Mouse (Mus musculus): ENCODE measurements around the gene Cd79a. TPM values are rescaled to one million over a fixed set of nuclear protein-coding genes. Genes with fewer than 3 reads are reported as not detected.
A peak's percentile ranks its signal among the peaks of the same experiment; 100 is the strongest.

Cd79a gene
- polyA plus RNA-seq, 1 experiment = 2.8 TPM

- H3K9me3 ChIP-seq (replicated peaks; ENCODE audit: control insufficient read depth, insufficient read depth, low read length, poor library complexity, severe bottlenecking) = no peaks in the 10 kb centered on the region
- TF ChIP-seq POLR2A (IDR thresholded peaks at IDR 0.05; ENCODE audit: insufficient read depth, low read length) (no peak), CTCF (IDR thresholded peaks at IDR 0.05; ENCODE audit: low read depth, low read length) (no peak), EP300 (IDR thresholded peaks at IDR 0.05; ENCODE audit: insufficient read depth, low read depth, low read length) (no peak)
- no peak overlapping the region for H3K27ac ChIP-seq (ENCODE audit: insufficient read depth, low read length)
- H3K36me3 ChIP-seq (ENCODE audit: control insufficient read depth, insufficient read depth, low read length, poor library complexity, severe bottlenecking) = no peaks in the 10 kb centered on the region
- peak overlapping the region; percentile 77 for H3K9ac ChIP-seq (ENCODE audit: low read depth, poor library complexity, severe bottlenecking)
- peaks cover 6% of the 10 kb centered on the region for H3K4me1 ChIP-seq (ENCODE audit: control insufficient read depth, insufficient read depth, low read length)
- no peaks in the 10 kb centered on the region for H3K27me3 ChIP-seq (ENCODE audit: control insufficient read depth, insufficient read depth, low read length, poor library complexity, severe bottlenecking)
- H3K4me3 ChIP-seq (ENCODE audit: low read depth, low read length) = peak overlapping the region; percentile 53
Observed at GRCm38 (mm10) chr7:24903444-24903825, 6.3 kb downstream of the Cd79a start.

GRCm38 (mm10) chr7:24904070-24904483 lies 6.9 kb downstream of the Cd79a start:
- H3K4me3 ChIP-seq (ENCODE audit: low read depth, low read length) = peak overlapping the region; percentile 69
- H3K27ac ChIP-seq (ENCODE audit: insufficient read depth, low read length) = no peak overlapping the region
- H3K9ac ChIP-seq (ENCODE audit: low read depth, poor library complexity, severe bottlenecking) = peak overlapping the region; percentile 65
- H3K4me1 ChIP-seq (ENCODE audit: control insufficient read depth, insufficient read depth, low read length) = peaks cover 7% of the 10 kb centered on the region
- TF ChIP-seq EP300 (IDR thresholded peaks at IDR 0.05; ENCODE audit: insufficient read depth, low read depth, low read length) (peak; percentile 20; the same call in 1 of the 2 replicates), CTCF (IDR thresholded peaks at IDR 0.05; ENCODE audit: low read depth, low read length) (no peak)
- no peaks in the 10 kb centered on the region for H3K27me3 ChIP-seq (ENCODE audit: control insufficient read depth, insufficient read depth, low read length, poor library complexity, severe bottlenecking)
- H3K36me3 ChIP-seq (ENCODE audit: control insufficient read depth, insufficient read depth, low read length, poor library complexity, severe bottlenecking) = peaks cover 4% of the 10 kb centered on the region; the same call in 1 of the 2 replicates
- no peaks in the 10 kb centered on the region for H3K9me3 ChIP-seq (replicated peaks; ENCODE audit: control insufficient read depth, insufficient read depth, low read length, poor library complexity, severe bottlenecking)

- H3K4me1 ChIP-seq (ENCODE audit: control insufficient read depth, insufficient read depth, low read length) = peaks cover 7% of the 10 kb centered on the region
- H3K9me3 ChIP-seq (replicated peaks; ENCODE audit: control insufficient read depth, insufficient read depth, low read length, poor library complexity, severe bottlenecking) = no peaks in the 10 kb centered on the region
- peak overlapping the region; percentile 65; the same call in 1 of the 2 replicates for H3K9ac ChIP-seq (ENCODE audit: low read depth, poor library complexity, severe bottlenecking)
- H3K4me3 ChIP-seq (ENCODE audit: low read depth, low read length) = peak overlapping the region; percentile 33; the same call in 1 of the 2 replicates
- peaks cover 10% of the 10 kb centered on the region; the same call in 1 of the 2 replicates for H3K36me3 ChIP-seq (ENCODE audit: control insufficient read depth, insufficient read depth, low read length, poor library complexity, severe bottlenecking)
- H3K27ac ChIP-seq (ENCODE audit: insufficient read depth, low read length) = no peak overlapping the region
- TF ChIP-seq CTCF (IDR thresholded peaks at IDR 0.05; ENCODE audit: low read depth, low read length) (peak; percentile 68), EP300 (IDR thresholded peaks at IDR 0.05; ENCODE audit: insufficient read depth, low read depth, low read length) (no peak), POLR2A (IDR thresholded peaks at IDR 0.05; ENCODE audit: insufficient read depth, low read length) (no peak)
- no peaks in the 10 kb centered on the region for H3K27me3 ChIP-seq (ENCODE audit: control insufficient read depth, insufficient read depth, low read length, poor library complexity, severe bottlenecking)
Observed at GRCm38 (mm10) chr7:24904936-24905335, 7.8 kb downstream of the Cd79a start.

- Histone ChIP-seq H3K27ac (ENCODE audit: insufficient read depth, low read length) (peak overlapping the region; percentile 82), H3K9ac (ENCODE audit: low read depth, poor library complexity, severe bottlenecking) (no peak overlapping the region), H3K9me3 (replicated peaks; ENCODE audit: control insufficient read depth, insufficient read depth, low read length, poor library complexity, severe bottlenecking) (no peaks in the 10 kb centered on the region), H3K4me1 (ENCODE audit: control insufficient read depth, insufficient read depth, low read length) (peaks cover 7% of the 10 kb centered on the region), H3K4me3 (ENCODE audit: low read depth, low read length) (peak overlapping the region; percentile 34), H3K27me3 (ENCODE audit: control insufficient read depth, insufficient read depth, low read length, poor library complexity, severe bottlenecking) (no peaks in the 10 kb centered on the region), H3K36me3 (ENCODE audit: control insufficient read depth, insufficient read depth, low read length, poor library complexity, severe bottlenecking) (peaks cover 10% of the 10 kb centered on the region; the same call in 1 of the 2 replicates)
- no peak for TF ChIP-seq CTCF (IDR thresholded peaks at IDR 0.05; ENCODE audit: low read depth, low read length)
- TF ChIP-seq POLR2A (IDR thresholded peaks at IDR 0.05; ENCODE audit: insufficient read depth, low read length) = no peak
- TF ChIP-seq EP300 (IDR thresholded peaks at IDR 0.05; ENCODE audit: insufficient read depth, low read depth, low read length) = no peak
Observed at GRCm38 (mm10) chr7:24906551-24906950, 9.4 kb downstream of the Cd79a start.

GRCm38 (mm10) chr7:24907211-24907748 lies 10.1 kb downstream of the Cd79a start:
- TF ChIP-seq CTCF (IDR thresholded peaks at IDR 0.05; ENCODE audit: low read depth, low read length) (peak; percentile 33), EP300 (IDR thresholded peaks at IDR 0.05; ENCODE audit: insufficient read depth, low read depth, low read length) (peak; percentile 93), POLR2A (IDR thresholded peaks at IDR 0.05; ENCODE audit: insufficient read depth, low read length) (peak; percentile 19)
- Histone ChIP-seq H3K4me1 (ENCODE audit: control insufficient read depth, insufficient read depth, low read length) (peaks cover 7% of the 10 kb centered on the region), H3K4me3 (ENCODE audit: low read depth, low read length) (peak overlapping the region; percentile 70), H3K36me3 (ENCODE audit: control insufficient read depth, insufficient read depth, low read length, poor library complexity, severe bottlenecking) (peaks cover 15% of the 10 kb centered on the region; the same call in 1 of the 2 replicates), H3K27ac (ENCODE audit: insufficient read depth, low read length) (peak overlapping the region; percentile 84), H3K9ac (ENCODE audit: low read depth, poor library complexity, severe bottlenecking) (peak overlapping the region; percentile 49), H3K27me3 (ENCODE audit: control insufficient read depth, insufficient read depth, low read length, poor library complexity, severe bottlenecking) (no peaks in the 10 kb centered on the region), H3K9me3 (replicated peaks; ENCODE audit: control insufficient read depth, insufficient read depth, low read length, poor library complexity, severe bottlenecking) (no peaks in the 10 kb centered on the region)

GRCm38 (mm10) chr7:24912480-24912879 lies 15.3 kb downstream of the Cd79a start:
- no peaks in the 10 kb centered on the region for H3K9me3 ChIP-seq (replicated peaks; ENCODE audit: control insufficient read depth, insufficient read depth, low read length, poor library complexity, severe bottlenecking)
- H3K4me1 ChIP-seq (ENCODE audit: control insufficient read depth, insufficient read depth, low read length) = peaks cover 4% of the 10 kb centered on the region
- no peak overlapping the region for H3K4me3 ChIP-seq (ENCODE audit: low read depth, low read length)
- TF ChIP-seq CTCF (IDR thresholded peaks at IDR 0.05; ENCODE audit: low read depth, low read length) = no peak
- TF ChIP-seq EP300 (IDR thresholded peaks at IDR 0.05; ENCODE audit: insufficient read depth, low read depth, low read length) = no peak
- TF ChIP-seq POLR2A (IDR thresholded peaks at IDR 0.05; ENCODE audit: insufficient read depth, low read length) = no peak
- H3K27ac ChIP-seq (ENCODE audit: insufficient read depth, low read length) = no peak overlapping the region
- peaks cover 32% of the 10 kb centered on the region for H3K36me3 ChIP-seq (ENCODE audit: control insufficient read depth, insufficient read depth, low read length, poor library complexity, severe bottlenecking)
- no peak overlapping the region for H3K9ac ChIP-seq (ENCODE audit: low read depth, poor library complexity, severe bottlenecking)
- no peaks in the 10 kb centered on the region for H3K27me3 ChIP-seq (ENCODE audit: control insufficient read depth, insufficient read depth, low read length, poor library complexity, severe bottlenecking)
